Mouse (Mus musculus): ENCODE results near the gene Tm4sf5. TPM values are rescaled to one million over a fixed set of nuclear protein-coding genes. Genes with fewer than 3 reads are reported as not detected.

The Tm4sf5 gene
- polyA plus RNA-seq, 1 experiment from 2014 or later: 6.2 TPM

DNA sequence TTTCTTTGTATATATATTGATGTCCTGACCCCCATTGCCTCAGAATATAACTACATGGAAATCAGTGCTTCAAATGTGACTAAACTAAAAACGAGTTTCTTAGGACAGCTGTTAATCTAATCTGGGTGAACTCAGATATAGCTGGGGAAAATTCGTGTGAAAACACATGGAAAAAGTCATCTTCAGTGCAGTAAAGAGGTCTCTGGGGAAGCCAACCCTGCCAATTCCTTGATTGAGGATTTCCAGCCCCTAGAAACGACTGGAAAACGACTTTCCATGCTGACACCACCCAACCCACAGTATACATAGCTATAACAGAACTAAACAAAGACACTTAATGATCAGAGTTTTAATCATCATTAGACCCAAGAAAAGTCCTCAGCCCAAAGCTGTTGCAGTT, 17.2 kb upstream of the Tm4sf5 start:
- no peak for DNase-seq (ENCODE audit: low spot score)
- 32% methylated on average over 4 of the region's 4 CpGs for WGBS
- no peak overlapping the region for H3K4me3 ChIP-seq

DNA sequence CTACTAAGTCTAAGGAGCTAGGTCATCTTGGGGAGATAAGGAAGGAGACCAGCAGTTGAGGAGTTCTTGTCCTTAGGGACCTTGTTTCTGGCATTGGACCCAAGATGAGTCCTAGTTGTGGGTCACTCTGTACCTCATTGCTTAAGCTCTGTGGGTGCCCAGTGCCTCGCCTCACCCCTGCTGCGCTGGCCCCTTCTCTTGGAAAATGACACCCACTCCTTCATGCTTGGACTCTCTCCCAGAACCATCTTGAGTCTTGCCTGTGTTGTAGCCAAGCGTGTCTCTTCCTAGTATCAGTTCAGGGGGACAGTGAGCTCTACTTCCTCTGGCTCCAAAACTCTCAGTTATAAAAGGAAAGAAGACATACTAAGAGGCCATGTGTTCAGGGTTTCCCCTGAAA, 15.9 kb upstream of the Tm4sf5 start:
- WGBS: 80% methylated on average over 3 of the region's 3 CpGs
- H3K27me3 ChIP-seq (ENCODE audit: insufficient read depth, poor library complexity, severe bottlenecking): no peaks in the 10 kb centered on the region
- H3K4me1 ChIP-seq: no peaks in the 10 kb centered on the region
- H3K27ac ChIP-seq: no peak overlapping the region
- H3K4me3 ChIP-seq: no peak overlapping the region
- DNase-seq (ENCODE audit: low spot score): no peak
- peaks cover 4% of the 10 kb centered on the region; the same call in 1 of the 2 replicates for H3K9me3 ChIP-seq
- H3K36me3 ChIP-seq: no peaks in the 10 kb centered on the region

More for the DNA sequence above, 17.2 kb upstream of the Tm4sf5 start:
- Histone ChIP-seq H3K9me3 (peaks cover 4% of the 10 kb centered on the region; the same call in 1 of the 2 replicates), H3K27ac (no peak overlapping the region), H3K27me3 (ENCODE audit: insufficient read depth, poor library complexity, severe bottlenecking) (no peaks in the 10 kb centered on the region), H3K4me1 (no peaks in the 10 kb centered on the region), H3K36me3 (no peaks in the 10 kb centered on the region)

DNA sequence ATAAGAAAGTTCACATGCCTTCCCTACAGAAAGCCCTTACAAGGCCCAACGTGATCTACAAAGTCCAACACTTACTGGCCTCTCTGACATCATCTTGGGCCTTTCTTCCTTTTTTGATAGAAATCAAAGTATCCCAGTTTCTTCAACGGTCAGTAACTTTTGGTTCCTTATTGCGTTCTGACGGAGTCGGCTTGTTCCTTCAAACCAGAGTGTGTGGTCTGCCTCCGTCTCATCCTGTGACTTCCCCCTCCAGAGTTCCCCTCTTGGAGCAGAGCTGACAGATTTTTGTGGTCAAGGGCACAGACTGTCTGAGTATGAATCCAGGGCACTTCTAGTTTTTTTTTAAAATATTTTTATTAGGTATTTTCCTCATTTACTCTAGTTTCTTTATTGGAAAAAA, 15.4 kb upstream of the Tm4sf5 start:
- 82% methylated on average over 6 of the region's 6 CpGs for WGBS

DNA sequence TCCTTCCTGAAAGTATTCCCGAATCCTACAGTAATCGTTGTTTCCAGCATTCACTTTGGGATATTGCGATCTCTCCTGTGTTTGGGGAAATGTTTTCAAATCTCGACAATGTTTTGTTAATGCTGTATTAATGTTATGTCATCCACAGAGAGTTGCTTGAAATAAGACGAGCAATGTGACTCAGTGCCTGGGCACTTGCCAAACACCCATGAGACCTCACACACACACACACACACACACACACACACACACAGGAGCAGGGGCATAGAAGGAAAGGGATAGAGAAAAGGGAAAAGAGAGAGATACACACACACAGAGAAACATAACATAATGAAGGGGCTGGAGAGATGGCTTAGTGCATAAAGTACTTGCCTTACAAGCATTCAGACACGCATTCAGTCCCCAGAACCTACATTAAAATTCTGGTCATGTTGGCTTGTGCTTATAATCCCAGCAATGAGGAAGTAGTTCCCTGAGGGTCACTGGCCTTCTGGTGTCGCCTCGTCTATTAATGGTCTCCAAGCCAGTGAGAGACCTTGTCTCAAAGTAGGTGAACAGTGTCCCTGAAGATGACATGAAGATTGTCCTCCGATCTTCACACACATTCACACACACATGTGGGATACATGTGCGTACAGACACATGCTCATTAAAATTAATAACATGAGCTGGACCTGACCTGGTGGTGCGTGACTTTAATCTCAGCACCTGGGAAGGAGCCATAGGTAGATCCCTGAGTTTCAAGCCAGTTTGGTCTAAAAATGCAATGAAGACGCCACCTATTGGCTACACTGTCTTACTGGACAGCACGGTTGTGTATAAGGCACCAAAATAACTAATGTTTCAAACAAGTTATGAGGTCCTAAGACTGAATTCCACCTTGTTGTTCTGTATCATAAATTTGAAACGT, 5.2 kb upstream of the Tm4sf5 start:
- Histone ChIP-seq H3K27ac (no peak overlapping the region), H3K9me3 (no peaks in the 10 kb centered on the region), H3K4me1 (0 out of 2 replicates have a peak, but pooled peaks cover under 1% of the 10 kb centered on the region), H3K27me3 (ENCODE audit: insufficient read depth, poor library complexity, severe bottlenecking) (peaks cover under 1% of the 10 kb centered on the region; the same call in 1 of the 2 replicates), H3K36me3 (no peaks in the 10 kb centered on the region), H3K4me3 (no peak overlapping the region)
- DNase-seq (ENCODE audit: low spot score): no peak
- WGBS: 71% methylated on average over 14 of the region's 14 CpGs

More for the DNA sequence above, 15.4 kb upstream of the Tm4sf5 start:
- Histone ChIP-seq H3K9me3 (peaks cover 4% of the 10 kb centered on the region; the same call in 1 of the 2 replicates), H3K4me3 (no peak overlapping the region), H3K36me3 (no peaks in the 10 kb centered on the region), H3K27ac (no peak overlapping the region), H3K4me1 (no peaks in the 10 kb centered on the region), H3K27me3 (ENCODE audit: insufficient read depth, poor library complexity, severe bottlenecking) (no peaks in the 10 kb centered on the region)
- no peak for DNase-seq (ENCODE audit: low spot score)

DNA sequence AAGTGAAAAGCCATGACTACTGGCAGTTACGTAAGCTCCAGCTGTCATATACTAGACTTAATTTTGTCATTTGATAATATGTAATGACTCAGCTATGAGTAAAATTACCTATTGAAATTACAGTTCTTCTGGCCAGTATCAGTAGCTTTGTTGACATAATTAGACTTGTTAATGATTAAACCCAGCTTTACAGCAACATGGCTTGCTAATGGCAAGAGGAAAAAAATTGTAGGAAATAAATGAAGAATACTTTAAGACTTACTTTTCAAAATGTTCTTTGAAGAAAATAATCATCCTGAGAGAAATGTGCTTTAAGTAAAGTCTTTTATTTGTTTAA, 4.6 kb upstream of the Tm4sf5 start:
- DNase-seq (ENCODE audit: low spot score): no peak
- H3K9me3 ChIP-seq: no peaks in the 10 kb centered on the region
- 0 out of 2 replicates have a peak, but pooled peaks cover 6% of the 10 kb centered on the region for H3K4me1 ChIP-seq
- no peaks in the 10 kb centered on the region for H3K36me3 ChIP-seq
- H3K27me3 ChIP-seq (ENCODE audit: insufficient read depth, poor library complexity, severe bottlenecking): peaks cover 7% of the 10 kb centered on the region; the same call in 1 of the 2 replicates
- H3K4me3 ChIP-seq: no peak overlapping the region
- H3K27ac ChIP-seq: no peak overlapping the region
- 90% methylated on average over 1 of the region's 1 CpGs for WGBS

GRCm38 (mm10) chr11:70502018-70502417, 3.0 kb upstream of the Tm4sf5 start:
- Histone ChIP-seq H3K4me1 (0 out of 2 replicates have a peak, but pooled peaks cover 6% of the 10 kb centered on the region), H3K27ac (no peak overlapping the region), H3K27me3 (ENCODE audit: insufficient read depth, poor library complexity, severe bottlenecking) (peaks cover 8% of the 10 kb centered on the region; the same call in 1 of the 2 replicates), H3K36me3 (no peaks in the 10 kb centered on the region), H3K4me3 (no peak overlapping the region), H3K9me3 (no peaks in the 10 kb centered on the region)
- 67% methylated on average over 3 of the region's 3 CpGs for WGBS
- DNase-seq (ENCODE audit: low spot score): no peak

GRCm38 (mm10) chr11:70506385-70506784, 1.3 kb downstream of the Tm4sf5 start:
- H3K36me3 ChIP-seq: no peaks in the 10 kb centered on the region
- H3K4me1 ChIP-seq: peaks cover 11% of the 10 kb centered on the region
- H3K4me3 ChIP-seq: no peak overlapping the region
- H3K27me3 ChIP-seq (ENCODE audit: insufficient read depth, poor library complexity, severe bottlenecking): peaks cover 26% of the 10 kb centered on the region
- peak; percentile 84 for DNase-seq (ENCODE audit: low spot score)
- no peak overlapping the region for H3K27ac ChIP-seq
- H3K9me3 ChIP-seq: no peaks in the 10 kb centered on the region
- WGBS: 28% methylated on average over 4 of the region's 4 CpGs

DNA sequence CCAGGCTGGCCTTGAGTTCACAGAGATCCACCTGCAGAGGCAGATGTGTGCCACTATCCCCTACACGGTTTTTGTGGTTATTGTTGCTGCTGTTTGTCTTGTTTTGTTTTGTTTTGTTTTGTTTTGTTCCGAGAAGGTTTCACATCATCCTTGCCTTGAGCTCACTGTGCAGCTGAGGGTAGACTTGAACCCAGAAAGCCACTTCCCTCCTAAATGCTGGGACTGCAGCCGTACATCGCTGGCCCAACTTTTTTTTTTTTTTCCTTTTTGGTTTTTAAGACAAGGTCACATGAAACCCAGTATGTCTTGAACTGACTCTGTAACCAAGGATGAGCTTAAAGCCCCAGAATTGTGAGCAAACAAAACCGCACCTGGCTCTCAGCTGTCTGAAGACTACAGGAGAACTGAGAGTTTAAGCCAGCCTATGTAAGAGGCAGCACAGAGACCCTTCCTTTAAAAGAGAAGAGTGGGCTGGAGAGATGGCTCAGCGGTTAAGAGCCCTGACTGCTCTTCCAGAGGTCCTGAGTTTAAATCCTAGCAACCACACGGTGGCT, 2.0 kb downstream of the Tm4sf5 start:
- Histone ChIP-seq H3K27me3 (ENCODE audit: insufficient read depth, poor library complexity, severe bottlenecking) (peaks cover 26% of the 10 kb centered on the region), H3K4me1 (peaks cover 11% of the 10 kb centered on the region), H3K4me3 (no peak overlapping the region), H3K27ac (no peak overlapping the region), H3K36me3 (no peaks in the 10 kb centered on the region), H3K9me3 (no peaks in the 10 kb centered on the region)
- WGBS: 68% methylated on average over 7 of the region's 7 CpGs
- DNase-seq (ENCODE audit: low spot score): no peak

GRCm38 (mm10) chr11:70509753-70510564, 4.9 kb downstream of the Tm4sf5 start:
- Histone ChIP-seq H3K36me3 (no peaks in the 10 kb centered on the region), H3K27me3 (ENCODE audit: insufficient read depth, poor library complexity, severe bottlenecking) (peaks cover 32% of the 10 kb centered on the region), H3K27ac (no peak overlapping the region), H3K4me1 (peaks cover 12% of the 10 kb centered on the region), H3K4me3 (peak overlapping the region; percentile 25; the same call in 1 of the 2 replicates), H3K9me3 (no peaks in the 10 kb centered on the region)
- DNase-seq (ENCODE audit: low spot score): no peak
- 10% methylated on average over 19 of the region's 19 CpGs for WGBS

DNA sequence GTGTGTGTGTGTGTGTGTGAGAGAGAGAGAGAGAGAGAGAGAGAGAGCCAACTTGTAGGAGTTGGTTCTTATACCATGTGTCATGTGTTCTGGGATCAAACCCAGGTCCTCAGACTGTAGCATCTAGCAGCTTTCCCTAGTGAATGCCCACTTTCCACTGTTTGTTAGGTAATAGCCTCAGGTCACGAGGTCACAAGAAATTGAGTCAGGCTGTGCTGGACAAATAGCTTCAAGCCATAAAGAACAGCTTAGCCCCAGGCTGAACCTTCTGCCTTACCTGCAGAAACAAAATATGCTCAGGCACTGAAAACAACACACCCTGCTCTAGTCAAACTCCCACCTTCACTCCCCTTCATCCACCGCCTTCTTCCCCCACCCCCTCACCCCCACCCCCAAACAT, 6.2 kb downstream of the Tm4sf5 start:
- no peak overlapping the region for H3K27ac ChIP-seq
- H3K4me3 ChIP-seq: no peak overlapping the region
- H3K4me1 ChIP-seq: peaks cover 8% of the 10 kb centered on the region
- H3K36me3 ChIP-seq: no peaks in the 10 kb centered on the region
- no peaks in the 10 kb centered on the region for H3K9me3 ChIP-seq
- H3K27me3 ChIP-seq (ENCODE audit: insufficient read depth, poor library complexity, severe bottlenecking): peaks cover 26% of the 10 kb centered on the region
- 60% methylated on average over 2 of the region's 2 CpGs for WGBS
- no peak for DNase-seq (ENCODE audit: low spot score)

DNA sequence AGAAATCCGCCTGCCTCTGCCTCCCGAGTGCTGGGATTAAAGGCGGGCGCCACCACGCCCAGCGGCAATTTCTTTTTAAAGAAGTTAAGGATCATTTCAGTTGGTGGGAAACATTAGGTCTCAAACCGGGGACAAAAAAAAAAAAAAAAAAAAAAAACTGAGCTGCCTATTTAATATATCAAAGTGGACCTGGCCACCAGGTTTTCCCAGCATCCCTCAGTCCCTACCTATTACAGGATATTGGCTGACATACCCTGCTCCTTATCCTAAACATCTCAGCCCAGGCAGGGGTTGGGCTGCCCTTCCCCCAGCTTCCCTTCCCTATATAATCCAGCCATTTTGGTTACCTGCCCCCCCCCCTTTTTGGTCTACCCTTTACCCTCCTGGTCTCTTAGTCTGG, 6.8 kb downstream of the Tm4sf5 start:
- no peak overlapping the region for H3K4me3 ChIP-seq
- H3K9me3 ChIP-seq: no peaks in the 10 kb centered on the region
- 82% methylated on average over 7 of the region's 7 CpGs for WGBS
- peaks cover 8% of the 10 kb centered on the region for H3K4me1 ChIP-seq
- no peak for DNase-seq (ENCODE audit: low spot score)
- no peak overlapping the region for H3K27ac ChIP-seq
- H3K36me3 ChIP-seq: no peaks in the 10 kb centered on the region
- H3K27me3 ChIP-seq (ENCODE audit: insufficient read depth, poor library complexity, severe bottlenecking): peaks cover 26% of the 10 kb centered on the region

DNA sequence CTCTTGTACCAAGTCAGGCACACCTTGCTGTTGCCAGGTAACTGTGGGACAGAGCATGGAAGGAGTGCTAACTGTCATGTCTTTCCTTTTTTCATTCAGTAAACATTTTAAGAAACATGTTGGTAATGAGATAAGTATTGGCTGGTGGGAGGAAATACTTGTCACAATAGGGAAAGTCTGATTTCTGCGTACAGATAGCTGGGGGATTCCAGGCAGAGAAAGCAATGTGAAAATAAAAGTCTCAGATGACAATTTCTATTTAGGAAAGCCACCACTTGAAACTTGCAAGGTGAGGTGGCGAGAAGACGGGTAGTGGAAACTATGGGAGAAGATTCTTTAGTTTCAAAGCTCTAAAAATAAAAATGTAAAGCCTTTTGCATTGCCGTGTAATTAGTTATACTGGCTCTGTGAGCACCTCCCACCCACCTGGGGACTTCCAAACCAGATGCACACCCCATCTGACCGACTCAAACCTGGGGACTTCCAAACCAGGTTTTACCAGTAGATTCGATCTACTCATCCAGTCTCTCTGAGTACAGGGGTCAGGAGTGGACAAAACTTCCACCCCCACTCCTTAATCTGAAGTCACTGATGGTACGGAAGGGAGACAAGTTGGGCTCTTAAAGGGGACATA, 7.8 kb downstream of the Tm4sf5 start:
- no peak overlapping the region for H3K27ac ChIP-seq
- no peaks in the 10 kb centered on the region for H3K36me3 ChIP-seq
- no peaks in the 10 kb centered on the region for H3K9me3 ChIP-seq
- DNase-seq (ENCODE audit: low spot score): no peak
- peaks cover 8% of the 10 kb centered on the region for H3K4me1 ChIP-seq
- peaks cover 21% of the 10 kb centered on the region for H3K27me3 ChIP-seq (ENCODE audit: insufficient read depth, poor library complexity, severe bottlenecking)
- no peak overlapping the region for H3K4me3 ChIP-seq
- WGBS: 72% methylated on average over 7 of the region's 7 CpGs

Data from heart, embryonic 10.5 days (tissue).